12 mouse cellular contexts compared by ENCODE assay signal in genomic region chr15:3962251-3962650, GRCm38 (mm10). TPM values are rescaled to one million over a fixed set of nuclear protein-coding genes. Genes with fewer than 3 reads are reported as not detected.
DNase-seq lines count a peak whose midpoint lies in the region; ATAC-seq and TF ChIP-seq lines count a peak whose summit lies in the region.
"Had no signal": no experiment of that assay in that cellular context is flagged by ENCODE, and none has a peak within 500 bp of the region (broad histone marks: within the 10 kb centered on the region; RNA-seq: fewer than 3 reads in every experiment).

No protein-coding gene starts in this region.

- no peak for TF ChIP-seq CTCF in lung, postnatal 0 days (IDR thresholded peaks at IDR 0.05)

- no peaks in the 10 kb centered on the region for H3K27me3 ChIP-seq in lung, postnatal 0 days (replicated peaks; ENCODE audit: insufficient read depth, low read length)
- H3K27me3 ChIP-seq in limb, embryonic 10.5 days (ENCODE audit: low read depth, poor library complexity, severe bottlenecking): no peaks in the 10 kb centered on the region
- H3K27me3 ChIP-seq: midbrain, embryonic 12.5 days; neural tube, embryonic 13.5 days had no signal

- no peak overlapping the region for H3K27ac ChIP-seq in lung, postnatal 0 days (ENCODE audit: low read length)
- H3K27ac ChIP-seq in limb, embryonic 10.5 days: no peak overlapping the region
- H3K27ac ChIP-seq: liver, embryonic 14.5 days; midbrain, embryonic 12.5 days; neural tube, embryonic 13.5 days had no signal

- H3K4me1 ChIP-seq in lung, postnatal 0 days (ENCODE audit: insufficient read depth, low read depth, low read length): no peaks in the 10 kb centered on the region
- H3K4me1 ChIP-seq in limb, embryonic 10.5 days: no peaks in the 10 kb centered on the region
- H3K4me1 ChIP-seq: midbrain, embryonic 12.5 days; neural tube, embryonic 13.5 days had no signal

- no peak overlapping the region for H3K4me3 ChIP-seq in lung, postnatal 0 days (ENCODE audit: low read depth, low read length)
- no peak overlapping the region for H3K4me3 ChIP-seq in limb, embryonic 10.5 days
- H3K4me3 ChIP-seq: erythroblast, embryonic 14.5 days; midbrain, embryonic 12.5 days; neural tube, embryonic 13.5 days had no signal

- TF ChIP-seq EP300 in lung, postnatal 0 days (IDR thresholded peaks at IDR 0.05): no peak

- no peaks in the 10 kb centered on the region for H3K9me3 ChIP-seq in lung, postnatal 0 days (ENCODE audit: low read length)
- H3K9me3 ChIP-seq in limb, embryonic 10.5 days (replicated peaks): no peaks in the 10 kb centered on the region
- H3K9me3 ChIP-seq: midbrain, embryonic 12.5 days; neural tube, embryonic 13.5 days had no signal

- ATAC-seq in lung, postnatal 0 days: no peak
- no peak for ATAC-seq in erythroblast, adult 5-6 weeks (replicated peaks; ENCODE audit: low FRiP score, poor library complexity, severe bottlenecking)
- no peak for ATAC-seq in megakaryocyte-erythroid progenitor cell, adult 5-6 weeks (replicated peaks; ENCODE audit: low FRiP score, low TSS enrichment, poor library complexity, severe bottlenecking)

- no peak overlapping the region for H3K9ac ChIP-seq in lung, postnatal 0 days (replicated peaks; ENCODE audit: low read depth)
- H3K9ac ChIP-seq: liver, embryonic 14.5 days; midbrain, embryonic 12.5 days; neural tube, embryonic 13.5 days had no signal

- DNase-seq in lung, postnatal 25 days (ENCODE audit: low spot score): peak; percentile 34
- DNase-seq in lung, postnatal 0 days (ENCODE audit: low spot score): no peak
- DNase-seq in heart, adult 8-10 months (ENCODE audit: low spot score): peak; percentile 62
- peak; percentile 55 for DNase-seq in kidney, adult 18-20 months
- no peak for DNase-seq in limb, embryonic 10.5 days (ENCODE audit: low spot score)
- DNase-seq: right cerebral cortex, postnatal 14 days had no signal

- WGBS in lung, postnatal 0 days: 73% methylated on average over 8 of the region's 8 CpGs
- WGBS in limb, embryonic 10.5 days: 91% methylated on average over 8 of the region's 8 CpGs

- H3K4me2 ChIP-seq in lung, postnatal 0 days (replicated peaks; ENCODE audit: low read depth, low read length): no peak overlapping the region
- H3K4me2 ChIP-seq: midbrain, embryonic 12.5 days; neural tube, embryonic 13.5 days had no signal

- H3K36me3 ChIP-seq in lung, postnatal 0 days (ENCODE audit: insufficient read depth, low read length): 0 out of 2 replicates have a peak, but pooled peaks cover 3% of the 10 kb centered on the region
- H3K36me3 ChIP-seq in limb, embryonic 10.5 days: no peaks in the 10 kb centered on the region
- H3K36me3 ChIP-seq: midbrain, embryonic 12.5 days; neural tube, embryonic 13.5 days had no signal

RNA-seq across cellular contexts. Expression of gene Fbxo4, which starts 17.1 kb away (rescaled TPM):
- polyA plus RNA-seq in lung, postnatal 0 days (2015; fragmentation: Nextera tagmentation; extraction: Ambion mirVana): 21.6 and 23.0 TPM in 2 replicates
- 1 to 10 TPM; 5.1 to 7.8 (median 7.1) TPM for total RNA-seq in heart, adult 8-10 months (2022)
- 1.7 and 7.5 TPM in 2 replicates for total RNA-seq in erythroblast, adult 5-6 weeks (2015; ENCODE audit: low replicate concordance)
- 0.56 and 6.5 TPM in 2 replicates for total RNA-seq in erythroblast, adult 5-6 weeks (2017; ENCODE audit: low replicate concordance)
- polyA plus RNA-seq in limb, embryonic 10.5 days (2016; fragmentation: Nextera tagmentation; extraction: Ambion mirVana): 3.2 and 3.4 TPM in 2 replicates
- total RNA-seq in megakaryocyte-erythroid progenitor cell, adult 5-6 weeks (2014; fragmentation: Nextera tagmentation): 2.3 and 7.4 TPM in 2 replicates
- 10.7 and 13.3 TPM in 2 replicates for total RNA-seq in megakaryocyte-erythroid progenitor cell, adult 5-6 weeks (2017)

RNA-seq across cellular contexts. Expression of gene AW549877, which starts 33.3 kb away (rescaled TPM):
- 21.7 and 23.4 TPM in 2 replicates for polyA plus RNA-seq in lung, postnatal 0 days (2015; fragmentation: Nextera tagmentation; extraction: Ambion mirVana)
- total RNA-seq in heart, adult 8-10 months (2022): 10 to 100 TPM; 15.3 to 25.6 (median 19.9) TPM
- total RNA-seq in erythroblast, adult 5-6 weeks (2015; ENCODE audit: low replicate concordance): 20.7 and 25.7 TPM in 2 replicates
- total RNA-seq in erythroblast, adult 5-6 weeks (2017; ENCODE audit: low replicate concordance): 8.4 and 9.2 TPM in 2 replicates
- 26.5 and 32.8 TPM in 2 replicates for polyA plus RNA-seq in limb, embryonic 10.5 days (2016; fragmentation: Nextera tagmentation; extraction: Ambion mirVana)
- total RNA-seq in megakaryocyte-erythroid progenitor cell, adult 5-6 weeks (2014; fragmentation: Nextera tagmentation): 14.5 and 22.5 TPM in 2 replicates
- total RNA-seq in megakaryocyte-erythroid progenitor cell, adult 5-6 weeks (2017): 8.2 and 14.3 TPM in 2 replicates

Comparison
In these comparisons a context has a peak if more than half of its experiments do, and no peak if none do; other contexts are left out.
1. DNase-seq: peak in lung, postnatal 25 days (single experiment), heart, adult 8-10 months (single experiment) and kidney, adult 18-20 months (single experiment); none in lung, postnatal 0 days (single experiment) and limb, embryonic 10.5 days (single experiment).